Mouse (Mus musculus) liver, embryonic 15.5 days (tissue): ENCODE measurements around the gene Ubqln4. TPM values are rescaled to one million over a fixed set of nuclear protein-coding genes. Genes with fewer than 3 reads are reported as not detected.

Experiments
- ATAC-seq: fragments of 200-750 bp; cut with Nextera tagmentation; 2 replicates; pipeline ENCODE4 v1.8.0; 2017; ENCODE audit warnings: moderate number of reproducible peaks, mild to moderate bottlenecking, moderate library complexity; ENCODE audit not compliant: insufficient read depth
- H3K27ac ChIP-seq: fragments of 300-500 bp; sonication (generic); replicated peaks from 2 replicates; pipeline ENCODE4 v1.5.1; 2015; ENCODE audit warnings: mild to moderate bottlenecking, inconsistent platforms
- H3K27me3 ChIP-seq: fragments of 300-500 bp; sonication (generic); 2 replicates; pipeline ENCODE4 v1.6.1; 2015; ENCODE audit warnings: mild to moderate bottlenecking, inconsistent platforms
- H3K36me3 ChIP-seq: fragments of 300-500 bp; sonication (generic); replicated peaks from 2 replicates; pipeline ENCODE4 v1.6.1; 2015; ENCODE audit warnings: moderate library complexity, mild to moderate bottlenecking, inconsistent platforms
- H3K4me1 ChIP-seq: fragments of 300-500 bp; sonication (generic); replicated peaks from 2 replicates; pipeline ENCODE4 v1.6.1; 2015; ENCODE audit warnings: inconsistent platforms
- H3K4me2 ChIP-seq: fragments of 300-500 bp; sonication (generic); 2 replicates; pipeline ENCODE4 v1.6.1; 2015; ENCODE audit warnings: moderate library complexity, mild to moderate bottlenecking, inconsistent platforms
- H3K4me3 ChIP-seq: fragments of 300-500 bp; sonication (generic); replicated peaks from 2 replicates; pipeline ENCODE4 v1.5.1; 2015; ENCODE audit warnings: mild to moderate bottlenecking, inconsistent platforms
- H3K9ac ChIP-seq: fragments of 300-500 bp; sonication (generic); 2 replicates; pipeline ENCODE4 v1.6.1; 2015; ENCODE audit warnings: moderate library complexity, mild to moderate bottlenecking, inconsistent platforms
- H3K9me3 ChIP-seq: fragments of 300-500 bp; sonication (generic); replicated peaks from 2 replicates; pipeline ENCODE4 v1.6.1; 2016; ENCODE audit warnings: inconsistent platforms
- WGBS: fragments of 180-500 bp; shearing (Covaris S2); methylation state at CpG from one replicate; pipeline ENCODE4 v1.1.7; 2015; ENCODE audit warnings: mixed read lengths; ENCODE audit not compliant: insufficient replicate concordance; 5-methylcytosine and 5-hydroxymethylcytosine counted together
- polyA plus RNA-seq: library from polyadenylated mRNA; unstranded; fragments of >200 nt; fragmentation: Nextera tagmentation; extraction: Ambion mirVana; gene quantifications from 2 replicates; pipeline ENCODE4 v1.2.1, GENCODE M21; 2015

Gene Ubqln4
- polyA plus RNA-seq, 1 experiment from 2014 or later = 19.8 TPM

- 28% methylated on average over 17 of the region's 17 CpGs for WGBS
- peaks cover 20% of the 10 kb centered on the region for H3K27me3 ChIP-seq
- no peaks in the 10 kb centered on the region for H3K36me3 ChIP-seq
- no peak overlapping the region for H3K4me2 ChIP-seq
- peak; percentile 63 for ATAC-seq
- no peak overlapping the region for H3K4me3 ChIP-seq
- peaks cover 39% of the 10 kb centered on the region for H3K4me1 ChIP-seq
- H3K9ac ChIP-seq = no peak overlapping the region
- H3K27ac ChIP-seq = no peak overlapping the region
- H3K9me3 ChIP-seq = no peaks in the 10 kb centered on the region
Observed at GRCm38 (mm10) chr3:88526157-88527131, 27.1 kb upstream of the Ubqln4 start.

GRCm38 (mm10) chr3:88527565-88527964 lies 26.0 kb upstream of the Ubqln4 start:
- peaks cover 44% of the 10 kb centered on the region for H3K4me1 ChIP-seq
- no peak overlapping the region for H3K4me2 ChIP-seq
- no peaks in the 10 kb centered on the region for H3K36me3 ChIP-seq
- no peaks in the 10 kb centered on the region for H3K9me3 ChIP-seq
- 35% methylated on average over 8 of the region's 8 CpGs for WGBS
- H3K9ac ChIP-seq = no peak overlapping the region
- H3K4me3 ChIP-seq = no peak overlapping the region
- ATAC-seq = no peak
- H3K27ac ChIP-seq = no peak overlapping the region
- peaks cover 24% of the 10 kb centered on the region for H3K27me3 ChIP-seq

DNA sequence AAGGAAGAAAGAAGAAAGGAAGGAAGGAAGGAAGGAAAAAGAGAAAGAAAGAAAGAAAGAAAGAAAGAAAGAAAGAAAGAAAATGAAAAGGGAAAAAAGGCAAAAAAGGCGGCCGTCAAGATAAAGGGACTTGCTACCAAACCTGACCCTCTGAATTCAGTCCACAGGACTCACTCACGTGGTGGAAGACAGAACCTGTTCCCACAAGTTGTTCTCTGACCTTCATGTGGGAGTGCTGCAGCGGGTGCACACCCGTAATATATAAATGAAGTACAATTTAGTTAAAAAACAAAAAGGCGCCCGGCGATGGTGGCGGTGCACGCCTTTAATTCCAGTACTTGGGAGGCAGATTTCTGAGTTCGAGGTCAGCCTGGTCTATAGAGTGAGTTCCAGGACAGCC lies 24.9 kb upstream of the Ubqln4 start:
- WGBS = 79% methylated on average over 11 of the region's 11 CpGs
- Histone ChIP-seq H3K9me3 (no peaks in the 10 kb centered on the region), H3K4me3 (no peak overlapping the region), H3K27me3 (peaks cover 30% of the 10 kb centered on the region), H3K9ac (no peak overlapping the region), H3K27ac (no peak overlapping the region), H3K4me2 (no peak overlapping the region), H3K36me3 (no peaks in the 10 kb centered on the region), H3K4me1 (peaks cover 55% of the 10 kb centered on the region)
- no peak for ATAC-seq

DNA sequence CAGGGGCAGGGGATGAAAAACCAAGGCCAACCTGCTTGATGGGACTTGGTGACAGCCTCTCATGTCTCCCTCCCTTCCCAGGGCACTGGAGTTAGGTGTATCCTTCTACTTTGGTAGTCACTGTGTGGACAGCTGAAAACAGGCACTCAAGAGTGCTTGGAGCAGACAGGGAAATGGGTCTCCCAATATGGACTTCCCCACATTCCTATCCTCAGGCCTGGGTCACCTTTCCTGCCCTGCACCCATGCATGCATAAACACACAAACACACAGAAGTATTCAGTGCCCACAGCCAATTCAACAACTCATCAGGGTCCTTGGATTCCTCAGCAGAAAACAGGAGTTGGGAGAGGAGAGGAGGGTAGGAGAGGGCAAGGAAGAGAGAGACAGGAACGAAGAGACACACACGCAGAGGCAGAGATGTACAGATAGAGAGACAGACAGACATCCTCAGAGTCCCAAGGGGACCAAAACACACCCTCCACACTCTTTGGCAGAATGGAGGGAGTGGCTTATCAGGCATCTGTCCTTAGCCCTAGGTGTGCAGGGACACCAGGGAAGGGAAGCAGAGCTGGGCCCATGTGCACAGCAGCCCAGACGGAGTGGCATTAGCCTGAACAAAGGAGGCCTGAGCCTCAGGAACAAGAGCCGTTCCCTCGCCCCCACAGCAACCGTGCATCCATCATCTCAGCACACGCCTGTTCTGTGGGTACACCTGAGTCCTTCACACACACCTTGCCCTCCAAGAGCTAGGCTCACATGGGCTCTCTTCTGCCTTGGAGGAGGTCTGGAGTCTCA lies 24.2 kb upstream of the Ubqln4 start:
- Histone ChIP-seq H3K27me3 (peaks cover 31% of the 10 kb centered on the region), H3K9ac (no peak overlapping the region), H3K9me3 (no peaks in the 10 kb centered on the region), H3K4me3 (no peak overlapping the region), H3K4me2 (no peak overlapping the region), H3K4me1 (peaks cover 61% of the 10 kb centered on the region), H3K36me3 (no peaks in the 10 kb centered on the region), H3K27ac (no peak overlapping the region)
- whole genome bisulfite sequencing = 58% methylated on average over 7 of the region's 7 CpGs
- ATAC-seq = no peak

DNA sequence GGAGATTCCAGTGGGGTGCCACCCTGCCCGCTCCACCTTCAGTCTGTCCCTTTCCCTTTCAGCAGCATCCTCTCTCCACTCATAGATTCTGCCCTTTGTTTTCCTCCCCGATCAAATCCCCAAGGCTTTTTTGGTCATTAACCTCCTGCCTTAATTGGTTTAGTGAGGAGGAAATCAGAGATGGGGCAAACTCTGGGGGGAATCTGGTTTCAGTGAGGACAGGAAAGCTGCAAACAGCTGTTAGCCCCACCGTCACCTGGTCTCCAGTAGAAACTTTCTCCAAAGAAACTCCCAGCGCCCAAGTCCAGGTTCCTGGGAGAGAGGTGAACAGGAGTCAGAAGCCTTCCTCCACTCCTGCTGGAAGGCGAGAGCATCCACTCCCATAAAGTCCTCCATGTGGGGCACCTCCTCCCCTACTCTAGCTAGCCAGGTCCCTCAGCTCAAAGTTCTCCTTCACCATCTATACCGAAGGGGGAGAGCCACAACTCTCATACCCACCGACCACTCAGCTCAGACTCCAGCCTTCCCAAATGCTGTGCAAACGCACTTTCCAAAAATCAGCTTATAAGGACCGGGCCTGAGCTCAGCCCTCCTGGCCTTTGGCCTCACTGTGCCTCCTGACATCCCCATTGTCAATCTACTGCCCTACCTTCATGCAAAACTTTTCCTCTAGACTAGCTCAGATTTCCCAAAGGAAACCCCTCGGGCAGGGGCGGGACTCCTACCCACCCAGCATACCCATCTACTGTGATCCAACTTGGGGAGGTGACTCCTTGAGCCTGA lies 23.3 kb upstream of the Ubqln4 start:
- H3K4me3 ChIP-seq = no peak overlapping the region
- H3K27ac ChIP-seq = no peak overlapping the region
- peaks cover 63% of the 10 kb centered on the region for H3K4me1 ChIP-seq
- H3K4me2 ChIP-seq = peak overlapping the region; percentile 99
- no peaks in the 10 kb centered on the region for H3K9me3 ChIP-seq
- H3K36me3 ChIP-seq = no peaks in the 10 kb centered on the region
- WGBS = 49% methylated on average over 11 of the region's 11 CpGs
- no peak for ATAC-seq
- H3K9ac ChIP-seq = no peak overlapping the region
- H3K27me3 ChIP-seq = peaks cover 28% of the 10 kb centered on the region

- ATAC-seq = peak; percentile 58
Observed at GRCm38 (mm10) chr3:88531348-88532298, 21.9 kb upstream of the Ubqln4 start.

DNA sequence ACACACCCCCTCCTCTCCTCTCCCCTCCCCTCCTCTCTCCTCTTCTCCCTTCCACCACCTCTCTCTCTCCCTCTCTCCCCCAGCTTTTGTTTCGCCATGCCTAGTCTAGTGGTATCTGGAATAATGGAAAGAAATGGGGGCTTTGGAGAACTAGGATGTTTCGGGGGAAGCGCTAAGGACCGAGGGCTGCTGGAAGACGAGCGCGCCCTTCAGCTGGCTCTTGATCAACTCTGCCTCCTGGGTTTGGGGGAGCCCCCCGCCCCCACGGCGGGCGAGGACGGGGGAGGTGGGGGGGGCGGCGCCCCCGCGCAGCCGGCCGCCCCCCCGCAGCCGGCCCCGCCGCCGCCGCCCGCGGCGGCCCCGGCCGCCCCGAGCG lies 21.3 kb upstream of the Ubqln4 start, which contains the start of gene Mex3a:
Mex3a (plus strand) TSS at position 97 of the 376 bp plus-strand sequence.
- Histone ChIP-seq H3K27ac (peak within 1 kb of the TSS; percentile 76), H3K9me3 (no peaks in the 10 kb centered on the region)
- ATAC-seq = no peak

More at GRCm38 (mm10) chr3:88531348-88532298, 21.9 kb upstream of the Ubqln4 start:
- Histone ChIP-seq H3K4me1 (peaks cover 71% of the 10 kb centered on the region), H3K4me3 (peak overlapping the region; percentile 72), H3K9ac (peak overlapping the region; percentile 79), H3K27me3 (peaks cover 33% of the 10 kb centered on the region), H3K36me3 (no peaks in the 10 kb centered on the region), H3K27ac (peak overlapping the region; percentile 76), H3K4me2 (peak overlapping the region; percentile 99), H3K9me3 (no peaks in the 10 kb centered on the region)
- under 1% methylated on average over 55 of the region's 63 CpGs for WGBS

DNA sequence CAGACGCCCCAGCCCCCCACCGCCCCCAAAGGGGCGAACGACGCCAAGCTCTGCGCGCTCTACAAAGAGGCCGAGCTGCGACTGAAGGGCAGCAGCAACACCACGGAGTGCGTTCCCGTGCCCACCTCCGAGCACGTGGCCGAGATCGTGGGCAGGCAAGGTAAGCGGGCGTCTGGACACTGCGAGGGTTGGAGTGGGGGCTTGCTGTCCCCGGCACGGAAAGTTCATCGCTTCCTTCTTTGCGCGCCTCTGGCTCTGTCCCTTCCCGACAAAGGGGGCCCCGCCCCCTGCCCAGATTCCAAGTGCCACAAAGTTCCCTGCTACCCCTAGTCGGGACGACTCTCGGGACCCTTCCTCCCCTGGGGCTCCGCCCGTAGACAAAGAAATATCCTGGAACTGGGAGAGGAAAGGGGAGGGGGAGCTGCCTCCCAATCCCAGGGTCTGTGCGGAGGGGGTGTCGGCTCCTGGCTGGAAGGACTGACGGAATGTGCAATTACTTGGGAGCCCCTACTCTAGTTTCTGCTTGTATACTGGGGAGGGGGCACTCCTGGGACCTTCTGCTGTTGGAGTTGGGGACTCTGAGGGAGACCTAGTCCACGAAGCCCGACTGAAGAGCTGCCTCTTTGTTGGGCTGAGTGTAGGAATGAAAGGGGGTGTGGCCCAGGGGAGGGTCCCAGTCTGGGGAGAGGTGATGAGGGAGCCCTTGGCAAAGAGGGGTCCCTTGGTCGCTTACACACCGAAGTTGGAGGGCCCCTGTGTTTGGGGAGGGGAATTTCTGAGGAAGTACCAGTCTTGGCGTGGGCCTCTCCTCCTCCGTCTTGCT lies 20.7 kb upstream of the Ubqln4 start:
- H3K4me2 ChIP-seq = peak overlapping the region; percentile 99
- H3K9ac ChIP-seq = peak overlapping the region; percentile 27; the same call in 1 of the 2 replicates
- H3K9me3 ChIP-seq = no peaks in the 10 kb centered on the region
- no peaks in the 10 kb centered on the region for H3K36me3 ChIP-seq
- peak overlapping the region; percentile 72 for H3K4me3 ChIP-seq
- H3K27me3 ChIP-seq = peaks cover 30% of the 10 kb centered on the region
- no peak overlapping the region for H3K27ac ChIP-seq
- H3K4me1 ChIP-seq = peaks cover 75% of the 10 kb centered on the region
- no peak for ATAC-seq
- whole genome bisulfite sequencing = 3% methylated on average over 40 of the region's 40 CpGs

More for the DNA sequence above, 21.3 kb upstream of the Ubqln4 start, which contains the start of gene Mex3a:
- H3K27me3 ChIP-seq = peaks cover 33% of the 10 kb centered on the region
- peak within 1 kb of the TSS; percentile 99 for H3K4me2 ChIP-seq
- H3K4me3 ChIP-seq = peak within 1 kb of the TSS; percentile 72
- H3K36me3 ChIP-seq = no peaks in the 10 kb centered on the region
- peaks cover 77% of the 10 kb centered on the region for H3K4me1 ChIP-seq
- WGBS = 1% methylated on average over 31 of the region's 31 CpGs
- peak within 1 kb of the TSS; percentile 79 for H3K9ac ChIP-seq

DNA sequence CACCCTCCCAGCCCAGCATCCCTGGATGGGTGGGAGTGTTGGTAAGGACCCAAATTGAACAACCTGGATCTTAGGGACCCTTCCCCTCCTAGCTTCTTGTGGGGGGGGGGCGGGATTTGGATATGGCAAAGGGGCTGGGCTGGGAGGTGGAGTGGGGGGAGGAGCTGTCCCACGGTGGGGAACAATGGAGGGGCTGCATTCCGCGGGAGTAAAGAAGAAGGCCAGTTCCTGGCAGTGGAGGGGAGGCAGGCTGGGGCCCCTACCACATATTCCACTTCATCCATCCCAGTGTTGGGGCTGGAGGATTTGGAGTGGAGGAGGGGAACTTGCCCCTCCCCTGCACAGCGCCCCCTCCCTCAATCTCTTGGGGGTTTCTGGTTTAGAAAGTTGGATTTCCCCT lies 19.9 kb upstream of the Ubqln4 start:
- Histone ChIP-seq H3K27ac (no peak overlapping the region), H3K4me3 (peak overlapping the region; percentile 72; the same call in 1 of the 2 replicates), H3K4me2 (peak overlapping the region; percentile 99), H3K9ac (no peak overlapping the region), H3K36me3 (no peaks in the 10 kb centered on the region), H3K27me3 (peaks cover 30% of the 10 kb centered on the region), H3K4me1 (peaks cover 75% of the 10 kb centered on the region), H3K9me3 (no peaks in the 10 kb centered on the region)
- 22% methylated on average over 4 of the region's 5 CpGs for WGBS
- no peak for ATAC-seq
